Mouse (Mus musculus) cortical plate, adult 2 months (tissue): ENCODE measurements around the gene Zbtb43. TPM values are rescaled to one million over a fixed set of nuclear protein-coding genes. Genes with fewer than 3 reads are reported as not detected.

Experiments
- H3K27ac ChIP-seq: fragments of 200-500 bp; 2 replicates; pipeline ENCODE4 v1.5.1; 2012; ENCODE audit warnings: low read length, control low read depth, inconsistent platforms; ENCODE audit not compliant: insufficient read depth
- H3K4me1 ChIP-seq: fragments of 200-500 bp; 2 replicates; pipeline ENCODE4 v1.6.1; 2011; ENCODE audit warnings: low read length; ENCODE audit not compliant: control insufficient read depth, insufficient read depth
- H3K4me3 ChIP-seq: fragments of 200-500 bp; 2 replicates; pipeline ENCODE4 v1.5.1; 2011; ENCODE audit warnings: mild to moderate bottlenecking, low read length, control low read depth; ENCODE audit not compliant: insufficient read depth
- CTCF ChIP-seq: fragments of 200-500 bp; IDR thresholded peaks from 2 replicates; pipeline ENCODE4 v1.5.1; 2011; ENCODE audit warnings: mild to moderate bottlenecking, control low read depth, low read length; ENCODE audit not compliant: insufficient read depth; ENCODE audit errors: extremely low read depth
- POLR2A ChIP-seq: fragments of 200-500 bp; IDR thresholded peaks from 2 replicates; pipeline ENCODE4 v1.6.1; 2011; ENCODE audit warnings: mild to moderate bottlenecking, low read length, control low read depth; ENCODE audit not compliant: insufficient read depth; ENCODE audit errors: extremely low read depth
- polyA plus RNA-seq: library from polyadenylated mRNA; depleted of rRNA; stranded (reverse); fragments of >200 nt; gene quantifications from 2 replicates; pipeline ENCODE4 v1.2.3, GENCODE M21; 2012

Gene Zbtb43
- polyA plus RNA-seq, 1 experiment, result 21.5 TPM

- peak within 1 kb of the TSS; percentile 95 for H3K27ac ChIP-seq
- H3K4me3 ChIP-seq, result peak within 1 kb of the TSS; percentile 84
- H3K4me1 ChIP-seq, result peaks cover 7% of the 10 kb centered on the region
- 0 out of 2 replicates have a peak, but pooled peaks have one; percentile 32 for TF ChIP-seq POLR2A
- peak; percentile 65 for TF ChIP-seq CTCF
Observed at GRCm38 (mm10) chr2:33430771-33431699, 37.3 kb downstream of the Zbtb43 start, which contains the start of gene Zbtb34. Gene Zbtb34 (minus strand): TSS chr2:33431324.

DNA sequence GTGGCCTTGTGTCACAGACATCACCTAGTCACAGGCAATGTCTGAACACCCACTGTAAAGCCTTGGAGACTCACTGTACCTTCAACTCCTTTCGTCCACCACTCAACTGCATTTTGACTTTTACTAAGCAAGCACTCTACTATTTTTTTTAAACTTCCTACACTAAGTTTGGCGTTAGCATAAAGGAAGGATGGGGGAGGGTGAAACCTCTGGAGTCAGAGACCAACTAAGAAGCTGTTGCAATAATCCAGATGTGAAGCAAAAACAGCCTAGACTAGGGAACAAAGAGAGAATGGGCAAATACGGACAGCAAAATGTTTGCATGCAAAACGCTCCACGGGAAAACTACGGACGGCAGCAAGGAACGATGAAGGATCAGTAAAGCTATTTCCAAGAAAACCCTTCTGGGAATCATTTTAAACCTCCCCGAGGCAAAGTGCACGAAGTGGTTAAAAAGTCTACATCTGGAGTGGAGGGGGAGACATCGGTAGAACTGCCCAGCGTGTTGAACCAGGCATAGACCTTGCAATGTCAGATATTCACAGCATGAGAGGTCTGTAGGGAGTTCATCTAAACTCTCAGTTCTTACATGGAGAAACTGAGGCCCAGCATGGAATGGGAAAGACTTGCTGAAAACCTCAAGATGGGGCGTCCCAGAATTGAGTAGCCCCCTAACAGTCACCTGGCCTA is 38.1 kb downstream of the Zbtb43 start:
- Histone ChIP-seq H3K4me3 (peak overlapping the region; percentile 84), H3K4me1 (peaks cover 9% of the 10 kb centered on the region), H3K27ac (peak overlapping the region; percentile 95)
- no peak for TF ChIP-seq POLR2A
- TF ChIP-seq CTCF, result no peak

- H3K4me3 ChIP-seq, result peak overlapping the region; percentile 84
- H3K27ac ChIP-seq, result no peak overlapping the region
- TF ChIP-seq CTCF, result no peak
- peaks cover 9% of the 10 kb centered on the region for H3K4me1 ChIP-seq
Observed at GRCm38 (mm10) chr2:33429339-33429738, 39.0 kb downstream of the Zbtb43 start.

- H3K27ac ChIP-seq, result no peak overlapping the region
- TF ChIP-seq POLR2A (no peak), CTCF (no peak)
- no peak overlapping the region for H3K4me3 ChIP-seq
- H3K4me1 ChIP-seq, result peaks cover 11% of the 10 kb centered on the region
Observed at GRCm38 (mm10) chr2:33426640-33427398, 41.5 kb downstream of the Zbtb43 start.

GRCm38 (mm10) chr2:33417454-33417853 is 50.9 kb downstream of the Zbtb43 start:
- TF ChIP-seq CTCF (no peak), POLR2A (no peak)
- no peak overlapping the region for H3K4me3 ChIP-seq

GRCm38 (mm10) chr2:33414019-33414418 is 54.3 kb downstream of the Zbtb43 start:
- Histone ChIP-seq H3K4me3 (no peak overlapping the region), H3K27ac (no peak overlapping the region), H3K4me1 (no peaks in the 10 kb centered on the region)
- no peak for TF ChIP-seq POLR2A
- no peak for TF ChIP-seq CTCF

More at GRCm38 (mm10) chr2:33417454-33417853, 50.9 kb downstream of the Zbtb43 start:
- Histone ChIP-seq H3K27ac (no peak overlapping the region), H3K4me1 (peaks cover 1% of the 10 kb centered on the region; the same call in 1 of the 2 replicates)

- Histone ChIP-seq H3K4me1 (no peaks in the 10 kb centered on the region), H3K4me3 (no peak overlapping the region), H3K27ac (0 out of 2 replicates have a peak overlapping the region, but pooled peaks have one; percentile 1)
- no peak for TF ChIP-seq CTCF
- TF ChIP-seq POLR2A, result no peak
Observed at GRCm38 (mm10) chr2:33412111-33412510, 56.2 kb downstream of the Zbtb43 start.

GRCm38 (mm10) chr2:33403511-33404003 is 64.8 kb downstream of the Zbtb43 start:
- H3K27ac ChIP-seq, result no peak overlapping the region
- no peak overlapping the region for H3K4me3 ChIP-seq
- no peaks in the 10 kb centered on the region for H3K4me1 ChIP-seq
- TF ChIP-seq POLR2A (no peak), CTCF (no peak)

GRCm38 (mm10) chr2:33402638-33403037 is 65.7 kb downstream of the Zbtb43 start:
- Histone ChIP-seq H3K4me3 (no peak overlapping the region), H3K27ac (no peak overlapping the region), H3K4me1 (no peaks in the 10 kb centered on the region)
- TF ChIP-seq CTCF (no peak), POLR2A (no peak)
